Mouse (Mus musculus) gastrocnemius, adult 8-10 months (tissue): ENCODE measurements around the gene Serpinb9f. TPM values are rescaled to one million over a fixed set of nuclear protein-coding genes. Genes with fewer than 3 reads are reported as not detected.
"Not testable (repeated sequence)": the region's sequence is repeated elsewhere in the genome, so short reads cannot be mapped to it uniquely, and the experiment has no call there.

Experiments
- DNase-seq, 2 experiments: peaks; one replicate each; pipeline ENCODE4 v3.0.0; 2022; ENCODE audit warnings: low spot score in 2 of 2
- total RNA-seq, 4 experiments: library from RNA; stranded (reverse); gene quantifications; 2 replicates each; pipeline ENCODE4 v1.2.4; 2022

The Serpinb9f gene
- total RNA-seq: not detected

DNA sequence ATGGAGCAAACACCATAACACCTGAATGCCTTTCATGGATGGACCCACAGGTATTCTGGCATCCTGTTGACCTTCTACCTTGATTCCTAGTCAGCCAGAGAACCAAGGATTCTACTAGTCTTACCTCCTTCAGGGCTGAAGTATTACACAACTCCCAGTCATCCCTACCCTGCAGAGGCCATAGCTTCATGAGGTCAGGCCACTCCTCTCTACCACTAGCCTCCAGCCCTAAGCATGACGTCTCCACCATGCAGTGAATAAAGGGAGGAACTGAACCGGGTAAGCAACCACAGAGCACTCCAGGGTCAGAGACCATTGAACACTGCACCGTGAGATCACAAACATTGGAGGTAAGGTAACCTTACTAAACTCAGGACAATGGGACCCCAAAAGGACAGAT is at the start of gene Serpinb9f:
Serpinb9f (plus strand) TSS at position 301 of the 400 bp plus-strand sequence.
- DNase-seq: not testable (repeated sequence)

DNA sequence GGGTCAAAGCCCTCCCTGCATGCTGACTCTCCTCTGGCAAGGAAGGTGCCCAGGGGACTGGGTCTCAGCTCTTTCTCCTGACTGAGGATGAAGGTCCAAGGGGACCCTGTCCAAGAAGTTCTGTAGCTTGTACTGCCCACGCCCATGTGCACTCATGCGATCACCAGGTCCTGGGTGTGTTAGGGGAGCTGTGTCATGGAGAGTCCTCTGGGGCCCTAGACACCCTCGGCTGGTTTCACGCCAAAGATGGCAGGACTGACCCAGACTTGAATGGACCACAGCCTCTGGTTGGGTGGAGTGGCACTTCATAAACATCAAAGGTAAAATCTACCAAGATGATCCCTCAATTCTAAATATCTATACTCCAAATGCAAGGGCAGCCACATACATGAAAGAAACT is 15.2 kb upstream of the Serpinb9f start:
- not testable (repeated sequence) for DNase-seq

DNA sequence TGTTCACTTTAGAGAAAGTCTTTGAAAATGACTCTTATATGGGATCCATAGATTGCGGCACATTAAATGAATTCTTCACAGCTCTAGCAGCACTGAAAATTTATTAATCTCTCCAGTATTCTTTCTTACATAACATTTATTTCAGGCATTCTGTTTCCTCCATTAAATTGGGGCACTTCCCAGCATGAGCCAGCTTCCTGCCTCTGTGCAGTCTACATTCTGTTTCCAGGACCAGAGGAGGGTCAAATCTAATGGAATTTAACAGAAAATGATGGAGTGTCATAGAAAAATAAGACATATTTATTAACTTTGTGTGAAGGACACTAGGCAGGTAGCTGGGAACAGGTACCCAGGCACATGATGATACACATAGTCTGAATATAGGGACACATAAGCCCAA is 32.8 kb downstream of the Serpinb9f start:
- DNase-seq: not testable (repeated sequence)

Other genes starting within 250 kb of the Serpinb9f start
- not detected for gene Serpinb1b, start 245.5 kb upstream of the Serpinb9f start, total RNA-seq
- gene Serpinb9c, start 164.3 kb upstream of the Serpinb9f start, total RNA-seq: not detected
- not detected for gene Serpinb9d, start 131.1 kb upstream of the Serpinb9f start, total RNA-seq
- not detected for gene Serpinb9e, start 74.5 kb upstream of the Serpinb9f start, total RNA-seq
- gene Gm11397, start 71.7 kb downstream of the Serpinb9f start, total RNA-seq: not detected
- not detected for gene Serpinb9g, start 160.7 kb downstream of the Serpinb9f start, total RNA-seq